Mouse (Mus musculus) heart, embryonic 10.5 days (tissue): ENCODE data around the gene Hivep1. TPM values are rescaled to one million over a fixed set of nuclear protein-coding genes. Genes with fewer than 3 reads are reported as not detected.

Experiments used
- DNase-seq: peaks from one replicate; pipeline ENCODE4 v3.0.0-alpha.2; 2017; ENCODE audit warnings: low spot score
- H3K27ac ChIP-seq: fragments of 300-500 bp; sonication (generic); 2 replicates; pipeline ENCODE4 v1.5.1; 2016; ENCODE audit warnings: mild to moderate bottlenecking
- H3K27me3 ChIP-seq: fragments of 300-500 bp; sonication (generic); 2 replicates; pipeline ENCODE4 v1.6.1; 2016; ENCODE audit warnings: mild to moderate bottlenecking; ENCODE audit not compliant: poor library complexity, insufficient read depth, severe bottlenecking
- H3K36me3 ChIP-seq: fragments of 300-500 bp; sonication (generic); 2 replicates; pipeline ENCODE4 v1.6.1; 2016; ENCODE audit warnings: mild to moderate bottlenecking, moderate library complexity
- H3K4me1 ChIP-seq: fragments of 300-500 bp; sonication (generic); 2 replicates; pipeline ENCODE4 v1.6.1; 2016; ENCODE audit warnings: mild to moderate bottlenecking
- H3K4me3 ChIP-seq: fragments of 300-500 bp; sonication (generic); 2 replicates; pipeline ENCODE4 v1.5.1; 2016; ENCODE audit warnings: mild to moderate bottlenecking, moderate library complexity
- H3K9me3 ChIP-seq: fragments of 300-500 bp; sonication (generic); 2 replicates; pipeline ENCODE4 v1.6.1; 2016; ENCODE audit warnings: mild to moderate bottlenecking, moderate library complexity
- WGBS: fragments of 180-500 bp; shearing (Covaris S2); methylation state at CpG from one replicate; pipeline ENCODE4 v1.1.7; 2016; 5-methylcytosine and 5-hydroxymethylcytosine counted together
- polyA plus RNA-seq: library from polyadenylated mRNA; unstranded; fragments of >200 nt; fragmentation: Nextera tagmentation; extraction: Ambion mirVana; gene quantifications from 2 replicates; pipeline ENCODE4 v1.2.1, GENCODE M21; 2016

Hivep1 gene
- 7.5 and 8.2 TPM in 2 replicates for polyA plus RNA-seq

- peaks cover 13% of the 10 kb centered on the region; the same call in 1 of the 2 replicates for H3K4me1 ChIP-seq
- peak within 1 kb of the TSS; percentile 98 for H3K27ac ChIP-seq
- no peaks in the 10 kb centered on the region for H3K9me3 ChIP-seq
- peak within 1 kb of the TSS; percentile 97 for H3K4me3 ChIP-seq
- peak; percentile 81 for DNase-seq
- under 1% methylated on average over 89 of the region's 100 CpGs for WGBS
- H3K27me3 ChIP-seq: no peaks in the 10 kb centered on the region
- H3K36me3 ChIP-seq: peaks cover 17% of the 10 kb centered on the region
Measured at GRCm38 (mm10) chr13:42051961-42052695, at the start of gene Hivep1. TSS of gene Hivep1 (plus strand) at chr13:42052021.

DNA sequence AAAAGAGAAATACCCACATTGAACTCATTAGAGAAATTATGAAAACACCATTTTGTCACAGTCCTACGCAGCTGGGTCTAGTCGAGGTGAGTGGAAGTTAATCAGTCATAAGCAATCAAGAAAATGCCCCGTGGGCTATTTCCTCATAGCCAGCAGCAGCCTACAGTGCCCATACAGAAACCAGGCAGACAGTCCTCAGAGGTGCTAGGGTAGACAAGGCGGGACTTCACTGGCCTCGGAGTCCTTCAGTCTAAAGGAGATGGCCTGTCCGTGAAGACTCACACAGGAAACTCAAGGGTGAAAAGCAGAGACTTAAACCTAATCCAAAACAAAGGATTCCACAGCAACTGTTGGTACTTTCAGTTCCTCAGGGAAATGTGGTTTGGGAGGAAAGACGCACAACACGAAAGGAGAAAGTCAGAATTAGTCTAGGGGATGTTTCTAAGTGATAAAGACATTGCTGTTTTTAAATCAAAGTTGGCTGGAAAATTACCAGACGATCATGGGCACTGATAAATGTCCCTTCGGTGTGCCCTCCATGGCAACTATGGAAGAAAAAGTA is 36.3 kb upstream of the Hivep1 start:
- Histone ChIP-seq H3K4me1 (no peaks in the 10 kb centered on the region), H3K27me3 (no peaks in the 10 kb centered on the region), H3K27ac (no peak overlapping the region), H3K36me3 (no peaks in the 10 kb centered on the region), H3K9me3 (no peaks in the 10 kb centered on the region), H3K4me3 (no peak overlapping the region)
- no peak for DNase-seq
- 77% methylated on average over 10 of the region's 10 CpGs for WGBS

DNA sequence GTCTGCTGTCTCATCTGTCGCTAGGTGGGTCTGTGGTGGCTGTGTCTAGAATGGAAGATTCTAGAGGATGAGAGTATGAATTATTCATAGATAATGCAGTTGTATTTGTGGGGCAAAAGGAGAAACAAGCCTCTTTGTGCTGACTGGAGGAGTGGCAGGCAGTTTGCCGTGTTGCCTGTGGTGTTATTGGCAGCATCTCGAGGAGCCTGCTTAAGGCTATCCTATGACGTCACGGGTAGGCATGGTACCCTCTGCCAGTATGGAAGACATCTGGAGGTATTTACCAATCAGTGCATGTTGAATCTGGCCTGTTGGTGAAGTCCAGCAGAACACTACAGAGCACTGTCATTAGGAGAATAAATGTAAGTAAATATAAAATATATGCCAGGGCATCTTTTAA is 35.6 kb upstream of the Hivep1 start:
- H3K27ac ChIP-seq: no peak overlapping the region
- 79% methylated on average over 5 of the region's 5 CpGs for WGBS
- no peaks in the 10 kb centered on the region for H3K36me3 ChIP-seq
- H3K4me1 ChIP-seq: no peaks in the 10 kb centered on the region
- no peak for DNase-seq
- no peak overlapping the region for H3K4me3 ChIP-seq
- no peaks in the 10 kb centered on the region for H3K9me3 ChIP-seq
- no peaks in the 10 kb centered on the region for H3K27me3 ChIP-seq

DNA sequence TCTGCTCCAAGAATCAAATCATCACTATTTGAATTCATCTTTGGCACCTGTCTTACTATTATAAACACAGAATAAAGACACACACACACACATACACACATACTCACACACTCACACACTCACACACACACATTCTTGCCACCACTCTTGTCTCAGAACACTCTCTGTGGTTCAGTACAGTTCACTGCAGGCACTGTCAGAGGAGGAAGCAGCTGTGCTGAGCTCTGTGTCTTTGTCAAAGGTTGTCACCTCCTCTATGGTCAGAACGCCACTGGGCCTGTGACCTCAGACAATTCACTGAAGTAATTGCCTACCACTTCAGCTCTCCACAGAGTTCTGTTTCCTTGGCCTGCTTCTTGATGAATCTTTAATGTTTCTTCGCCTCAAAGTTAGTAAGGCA is 33.5 kb upstream of the Hivep1 start:
- Histone ChIP-seq H3K27me3 (no peaks in the 10 kb centered on the region), H3K36me3 (no peaks in the 10 kb centered on the region), H3K9me3 (no peaks in the 10 kb centered on the region), H3K27ac (no peak overlapping the region), H3K4me1 (no peaks in the 10 kb centered on the region), H3K4me3 (no peak overlapping the region)
- 66% methylated on average over 2 of the region's 2 CpGs for WGBS
- no peak for DNase-seq

DNA sequence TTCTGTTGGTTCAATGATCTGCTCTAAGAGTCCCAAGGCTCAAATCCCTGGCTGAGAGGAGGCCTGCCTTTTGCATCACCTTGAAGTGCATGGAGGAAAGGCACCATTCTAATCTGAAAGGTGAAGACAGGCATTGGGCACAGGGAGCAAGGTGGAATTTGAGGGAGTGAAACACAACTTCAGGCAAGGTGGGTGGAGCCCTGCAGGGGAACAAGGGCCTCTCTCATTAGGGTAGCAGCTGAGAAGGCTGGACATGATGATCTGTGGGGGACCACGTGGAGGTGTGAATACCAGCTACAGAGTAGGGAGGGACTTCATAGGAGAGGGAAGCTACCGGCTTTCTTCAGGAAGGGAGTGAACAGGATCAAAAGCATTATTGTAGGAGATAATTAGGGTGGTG is 10.6 kb upstream of the Hivep1 start:
- Histone ChIP-seq H3K4me1 (peaks cover 5% of the 10 kb centered on the region; the same call in 1 of the 2 replicates), H3K9me3 (no peaks in the 10 kb centered on the region), H3K36me3 (no peaks in the 10 kb centered on the region), H3K27me3 (no peaks in the 10 kb centered on the region), H3K27ac (no peak overlapping the region), H3K4me3 (no peak overlapping the region)
- 13% methylated on average over 2 of the region's 2 CpGs for WGBS
- peak; percentile 81 for DNase-seq

GRCm38 (mm10) chr13:42043431-42043830 is 8.4 kb upstream of the Hivep1 start:
- no peaks in the 10 kb centered on the region for H3K9me3 ChIP-seq
- DNase-seq: no peak
- H3K36me3 ChIP-seq: no peaks in the 10 kb centered on the region
- H3K27ac ChIP-seq: no peak overlapping the region
- peaks cover 5% of the 10 kb centered on the region; the same call in 1 of the 2 replicates for H3K4me1 ChIP-seq
- H3K4me3 ChIP-seq: no peak overlapping the region
- 87% methylated on average over 7 of the region's 7 CpGs for WGBS
- H3K27me3 ChIP-seq: no peaks in the 10 kb centered on the region

DNA sequence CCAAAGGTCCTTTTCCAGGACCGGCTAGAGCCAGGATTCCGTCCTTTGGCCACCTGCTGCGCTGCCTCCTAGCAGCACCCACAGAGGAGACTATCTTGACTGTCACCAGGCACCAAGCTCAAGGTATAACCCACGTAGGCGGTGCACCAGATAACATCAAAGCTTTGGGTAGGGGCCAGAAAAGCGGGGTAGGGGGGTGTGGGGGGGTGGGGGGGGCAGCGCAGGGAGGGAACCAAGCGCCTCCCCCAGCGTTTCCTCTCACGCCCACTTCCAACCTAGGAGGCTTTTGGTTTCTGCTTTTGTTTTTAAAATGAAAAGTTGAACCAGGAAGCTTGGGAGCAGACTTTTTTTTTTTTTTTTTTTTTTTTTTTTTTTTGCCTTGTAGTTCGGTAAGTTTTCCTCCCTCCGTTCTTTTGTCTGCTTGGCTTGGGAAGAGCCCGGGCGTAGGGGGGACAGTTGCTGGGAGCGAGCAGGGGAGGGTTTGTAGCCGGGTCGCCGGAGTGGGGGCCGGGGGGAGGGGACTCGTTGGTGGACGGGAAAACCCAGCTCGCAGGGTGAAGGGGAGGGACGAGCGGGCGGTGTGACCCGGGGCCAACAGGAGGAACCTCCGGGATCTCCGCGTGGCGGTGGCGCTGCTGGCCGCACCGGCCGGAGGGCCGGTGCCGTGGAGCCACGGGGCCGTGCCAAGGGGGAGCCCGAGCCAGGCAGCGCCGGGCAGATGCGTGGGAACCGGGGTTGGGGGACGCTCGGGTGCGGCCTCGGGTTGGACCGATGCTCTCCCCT is 2.6 kb upstream of the Hivep1 start:
- DNase-seq: peak; percentile 88
- H3K27ac ChIP-seq: peak overlapping the region; percentile 98
- peak overlapping the region; percentile 97 for H3K4me3 ChIP-seq
- no peaks in the 10 kb centered on the region for H3K27me3 ChIP-seq
- 0% methylated on average over 48 of the region's 48 CpGs for WGBS
- H3K9me3 ChIP-seq: no peaks in the 10 kb centered on the region
- no peaks in the 10 kb centered on the region for H3K36me3 ChIP-seq
- H3K4me1 ChIP-seq: peaks cover 9% of the 10 kb centered on the region; the same call in 1 of the 2 replicates

DNA sequence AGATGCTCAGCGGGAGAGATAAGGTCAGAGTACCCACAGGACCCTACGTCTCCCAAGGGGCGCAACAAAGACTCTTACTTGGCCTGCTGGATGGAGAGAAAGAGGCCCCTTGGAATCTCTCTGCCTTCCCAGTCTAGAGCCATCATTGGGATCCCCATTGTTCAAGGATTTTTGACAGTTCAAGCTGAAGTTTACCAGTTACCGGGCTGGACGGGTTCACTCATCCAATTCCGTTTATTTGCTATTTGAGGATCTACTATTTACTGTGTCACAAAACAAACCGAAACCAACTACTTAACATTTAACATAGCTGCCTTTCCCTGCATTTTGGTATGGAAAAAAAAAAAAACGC is 2.1 kb upstream of the Hivep1 start:
- H3K4me3 ChIP-seq: peak overlapping the region; percentile 97
- H3K36me3 ChIP-seq: no peaks in the 10 kb centered on the region
- peaks cover 10% of the 10 kb centered on the region; the same call in 1 of the 2 replicates for H3K4me1 ChIP-seq
- 2% methylated on average over 8 of the region's 8 CpGs for WGBS
- peak overlapping the region; percentile 98 for H3K27ac ChIP-seq
- no peaks in the 10 kb centered on the region for H3K27me3 ChIP-seq
- no peaks in the 10 kb centered on the region for H3K9me3 ChIP-seq
- DNase-seq: no peak

- Histone ChIP-seq H3K36me3 (no peaks in the 10 kb centered on the region), H3K4me1 (peaks cover 13% of the 10 kb centered on the region; the same call in 1 of the 2 replicates), H3K27ac (peak overlapping the region; percentile 98), H3K4me3 (peak overlapping the region; percentile 97), H3K27me3 (no peaks in the 10 kb centered on the region), H3K9me3 (no peaks in the 10 kb centered on the region)
- no peak for DNase-seq
- whole genome bisulfite sequencing: 2% methylated on average over 3 of the region's 3 CpGs
Measured at GRCm38 (mm10) chr13:42050160-42050559, 1.7 kb upstream of the Hivep1 start.

DNA sequence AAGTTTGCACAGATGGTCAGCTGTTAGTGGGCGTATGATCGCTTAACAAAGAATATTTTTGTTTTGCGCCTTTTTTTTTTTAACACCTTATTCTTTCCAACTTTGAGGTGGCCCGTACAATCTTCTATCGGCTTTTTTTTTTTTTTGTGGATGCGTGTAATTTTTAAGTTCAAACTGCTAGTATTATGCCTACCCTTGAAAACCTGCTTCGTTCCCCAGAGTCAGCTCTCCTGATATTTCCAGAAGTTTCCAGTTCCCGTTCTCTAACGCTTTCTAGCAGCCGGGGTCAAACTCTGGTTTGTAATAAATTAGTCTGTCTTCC is 980 bp upstream of the Hivep1 start:
- H3K27ac ChIP-seq: peak overlapping the region; percentile 98
- WGBS: 2% methylated on average over 10 of the region's 10 CpGs
- DNase-seq: no peak

GRCm38 (mm10) chr13:42051202-42051906 is 467 bp upstream of the Hivep1 start:
- Histone ChIP-seq H3K9me3 (no peaks in the 10 kb centered on the region), H3K4me3 (peak overlapping the region; percentile 97), H3K27ac (peak overlapping the region; percentile 98), H3K4me1 (peaks cover 13% of the 10 kb centered on the region; the same call in 1 of the 2 replicates), H3K27me3 (no peaks in the 10 kb centered on the region), H3K36me3 (peaks cover 10% of the 10 kb centered on the region)
- 2% methylated on average over 39 of the region's 51 CpGs for WGBS
- DNase-seq: peak; percentile 98

More for the DNA sequence above, 980 bp upstream of the Hivep1 start:
- H3K4me1 ChIP-seq: peaks cover 13% of the 10 kb centered on the region; the same call in 1 of the 2 replicates
- H3K4me3 ChIP-seq: peak overlapping the region; percentile 97
- peaks cover 5% of the 10 kb centered on the region; the same call in 1 of the 2 replicates for H3K36me3 ChIP-seq
- H3K27me3 ChIP-seq: no peaks in the 10 kb centered on the region
- no peaks in the 10 kb centered on the region for H3K9me3 ChIP-seq

DNA sequence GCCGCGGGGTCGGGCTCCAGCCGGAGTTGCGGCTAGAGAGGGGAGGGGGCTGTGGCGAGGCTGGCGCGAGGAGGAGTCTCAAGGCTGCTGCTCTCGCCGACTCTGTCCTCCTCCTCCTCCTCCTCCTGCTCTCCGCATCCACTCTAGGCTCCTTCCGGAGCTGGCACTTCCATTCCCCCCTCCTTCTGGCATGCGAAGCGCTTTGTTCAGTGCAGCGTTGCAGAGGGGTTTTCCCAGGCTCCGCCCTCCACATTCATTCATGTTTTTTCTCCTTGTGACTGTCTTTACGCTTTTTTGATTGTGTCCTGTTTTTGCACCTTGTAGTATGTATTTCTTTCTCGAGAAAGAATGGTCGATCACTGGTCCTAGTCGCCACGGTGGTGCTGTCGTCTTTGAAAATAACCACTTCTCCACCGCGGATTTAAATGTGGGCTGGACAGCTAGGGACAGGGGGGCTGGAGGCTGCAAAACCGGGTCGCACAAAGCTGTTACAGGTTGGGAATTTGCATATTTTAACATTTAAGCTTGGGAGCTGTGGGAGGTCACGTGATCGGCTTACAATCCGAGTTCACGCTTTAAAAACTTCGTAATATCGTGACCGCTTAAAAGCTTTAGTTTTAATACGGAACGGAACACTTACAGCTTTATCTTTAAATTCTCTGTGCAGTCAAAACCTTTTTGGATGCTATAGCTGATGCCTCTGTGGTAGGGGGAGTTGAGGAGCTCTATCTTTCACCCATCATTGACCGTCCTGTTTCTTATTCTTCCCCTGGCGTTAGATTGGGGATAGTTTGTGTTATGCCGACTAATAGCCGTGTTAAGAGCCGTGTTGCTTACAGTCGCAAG is 1.1 kb downstream of the Hivep1 start:
- Histone ChIP-seq H3K27ac (peak overlapping the region; percentile 98), H3K4me1 (peaks cover 13% of the 10 kb centered on the region; the same call in 1 of the 2 replicates), H3K27me3 (no peaks in the 10 kb centered on the region), H3K36me3 (peaks cover 24% of the 10 kb centered on the region), H3K9me3 (no peaks in the 10 kb centered on the region), H3K4me3 (peak overlapping the region; percentile 97)
- DNase-seq: peak; percentile 93
- WGBS: under 1% methylated on average over 41 of the region's 41 CpGs
